Mouse (Mus musculus): Measurements from ENCODE around the gene Gm49337.
"Not testable (repeated sequence)": the region's sequence is repeated elsewhere in the genome, so short reads cannot be mapped to it uniquely, and the experiment has no call there.

Gene Gm49337

DNA sequence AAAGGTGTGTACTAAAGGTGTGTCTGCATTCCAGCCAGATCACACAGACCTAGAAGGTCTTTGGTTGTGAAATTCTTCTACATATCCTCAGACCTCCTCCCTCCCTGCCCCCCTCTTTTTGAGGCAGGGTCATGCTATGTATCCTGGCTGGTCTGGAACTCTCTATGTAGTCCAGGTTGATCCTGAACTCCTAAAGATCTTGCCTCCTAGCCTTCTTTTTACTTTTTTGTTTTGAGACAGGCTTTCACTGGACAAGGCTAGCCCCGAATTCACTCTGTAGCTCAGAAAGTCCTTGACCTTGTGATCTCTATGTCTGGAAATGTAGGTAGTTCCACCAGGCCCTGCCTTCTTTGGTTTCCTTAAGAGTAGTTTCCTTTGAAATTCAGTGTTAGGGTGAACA, 35.7 kb downstream of the Gm49337 start:
- no peak for DNase-seq (ENCODE audit: low read depth, low spot score)

GRCm38 (mm10) chr4:116215895-116216605, 42.9 kb downstream of the Gm49337 start:
- DNase-seq (ENCODE audit: low read depth, low spot score) = no peak

DNA sequence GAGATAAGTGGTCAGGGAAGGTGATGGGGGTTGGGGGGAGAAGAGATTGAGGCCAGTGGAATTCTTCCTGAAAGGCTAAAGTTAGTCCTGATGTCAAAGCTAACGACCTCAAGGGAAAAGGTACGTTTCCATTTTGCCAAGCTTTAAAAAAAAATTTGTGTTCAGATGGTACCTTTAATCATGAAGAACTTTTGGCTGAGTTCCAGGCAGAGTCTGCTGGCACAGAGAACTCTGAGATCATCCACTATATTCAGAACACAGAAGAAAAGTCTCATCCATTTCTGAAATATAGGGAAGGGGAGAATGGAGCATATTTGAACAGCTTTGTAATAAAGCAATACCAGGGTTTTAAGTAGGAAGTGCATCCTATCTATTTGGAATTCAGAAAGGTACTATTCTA, 43.9 kb downstream of the Gm49337 start:
- DNase-seq (ENCODE audit: low read depth, low spot score) = no peak

GRCm38 (mm10) chr4:116217661-116218060, 44.5 kb downstream of the Gm49337 start:
- not testable (repeated sequence) for DNase-seq (ENCODE audit: low read depth, low spot score)

GRCm38 (mm10) chr4:116219056-116219455, 45.9 kb downstream of the Gm49337 start:
- no peak for DNase-seq (ENCODE audit: low read depth, low spot score)

DNA sequence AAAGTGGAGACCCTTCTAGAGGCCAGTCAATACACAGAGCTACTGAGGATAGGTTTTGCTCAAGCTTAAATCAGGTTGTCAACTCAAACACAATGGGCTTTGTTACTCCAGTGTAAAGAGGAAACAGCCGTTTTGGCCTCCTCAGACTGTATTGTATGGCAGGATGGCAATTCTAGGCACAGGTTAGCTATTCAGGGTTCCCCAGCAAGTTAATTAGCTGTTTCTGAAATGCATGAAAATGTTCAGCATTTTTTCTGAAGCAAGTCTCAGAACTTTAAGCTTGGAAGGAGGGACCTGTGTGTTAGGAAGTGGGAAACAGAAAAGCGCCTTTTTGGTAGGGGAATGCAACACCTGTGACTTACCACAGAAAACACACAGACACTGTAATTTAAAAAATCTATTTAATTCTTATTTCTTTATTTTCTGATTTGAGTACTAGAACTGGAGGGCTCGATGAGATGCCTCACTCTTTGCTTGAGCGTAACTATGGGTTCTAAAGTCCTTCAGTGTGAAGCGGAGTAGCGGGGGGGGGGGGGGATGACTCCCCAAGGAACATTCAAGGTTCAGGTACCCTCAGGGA, 47.0 kb downstream of the Gm49337 start:
- no peak for DNase-seq (ENCODE audit: low read depth, low spot score)

DNA sequence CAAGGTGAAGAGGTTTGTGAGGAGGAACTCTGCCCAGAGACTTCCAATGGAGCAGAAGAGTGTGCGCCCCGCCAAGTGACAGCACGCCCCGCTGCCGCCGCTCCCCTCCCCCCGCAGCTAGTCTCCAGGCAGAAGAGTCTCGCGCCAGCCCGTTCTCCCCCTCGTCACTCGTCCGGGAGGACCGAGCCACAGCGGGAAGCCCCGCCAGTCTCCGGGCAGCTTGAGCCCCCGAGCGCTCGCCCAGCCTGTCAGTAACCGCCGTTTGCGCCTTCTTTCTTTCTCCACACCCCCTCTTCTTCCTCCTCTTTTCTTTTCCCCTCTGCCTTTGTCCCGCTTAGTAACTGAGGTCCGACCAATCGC, 47.6 kb downstream of the Gm49337 start:
- DNase-seq (ENCODE audit: low read depth, low spot score) = no peak

DNA sequence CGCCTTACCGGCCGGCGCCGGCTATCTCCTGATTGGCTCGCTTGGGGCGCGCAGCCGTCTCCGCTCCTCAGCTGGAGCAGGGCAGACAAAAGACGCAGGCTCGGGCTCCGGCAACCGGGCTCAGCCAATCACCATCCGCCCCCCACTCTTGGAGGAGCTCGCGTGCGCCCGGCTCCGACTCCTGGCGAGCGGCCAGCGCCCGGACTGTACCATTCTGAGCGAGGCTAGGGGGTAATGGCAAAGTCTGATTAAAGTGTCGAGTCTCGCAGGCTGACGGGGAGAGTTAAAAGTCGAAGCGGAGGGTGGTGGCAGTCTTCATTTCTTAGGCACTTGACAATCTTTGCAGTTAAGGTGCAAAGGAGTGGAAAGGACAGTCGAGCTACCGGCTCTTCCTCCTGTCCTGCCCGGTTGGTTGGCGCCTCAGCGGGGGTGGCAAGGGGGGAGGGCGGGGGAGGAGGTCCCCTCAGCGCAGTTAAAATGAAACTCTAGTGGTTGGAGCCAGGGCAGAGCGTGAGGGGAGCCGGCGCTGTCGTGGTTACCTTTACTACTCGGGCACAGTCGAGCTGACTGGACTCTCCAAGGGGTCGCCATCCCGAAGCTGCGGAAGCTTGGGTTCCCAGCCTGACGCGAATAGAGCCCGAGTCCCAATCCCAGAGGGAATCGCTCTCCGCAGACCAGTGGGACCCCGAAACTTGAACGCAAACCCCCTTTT, 48.1 kb downstream of the Gm49337 start, which contains the start of gene Pik3r3:
Gene Pik3r3, plus strand, starts transcription at position 479 of the 712 bp plus-strand sequence.
- peak; percentile 93 for DNase-seq (ENCODE audit: low read depth, low spot score)

- peak; percentile 13 for DNase-seq (ENCODE audit: low read depth, low spot score)
Measured at GRCm38 (mm10) chr4:116221996-116222842, 49.0 kb downstream of the Gm49337 start.

GRCm38 (mm10) chr4:116222843-116223119, 49.6 kb downstream of the Gm49337 start:
- DNase-seq (ENCODE audit: low read depth, low spot score) = no peak

DNA sequence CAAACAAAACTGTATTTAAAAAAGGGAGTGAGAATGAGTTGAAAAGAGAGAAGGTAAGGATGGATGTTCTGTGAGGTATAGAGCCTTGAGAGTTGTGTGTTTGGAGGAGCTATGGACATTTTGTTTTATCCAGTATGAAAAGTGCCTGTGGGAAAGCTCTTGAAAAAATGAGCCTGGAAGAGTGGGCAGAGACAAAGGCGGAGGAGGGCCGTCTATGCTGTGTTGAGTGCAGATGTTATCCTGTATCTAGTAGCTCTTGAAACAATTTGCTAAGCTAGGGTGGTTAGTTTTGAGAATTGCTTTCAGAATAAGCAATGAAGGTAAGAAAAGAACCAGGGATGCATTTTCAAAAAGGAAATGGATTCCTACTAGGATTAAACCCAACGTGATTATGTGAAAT, 70.2 kb downstream of the Gm49337 start:
- DNase-seq (ENCODE audit: low read depth, low spot score) = no peak

DNA sequence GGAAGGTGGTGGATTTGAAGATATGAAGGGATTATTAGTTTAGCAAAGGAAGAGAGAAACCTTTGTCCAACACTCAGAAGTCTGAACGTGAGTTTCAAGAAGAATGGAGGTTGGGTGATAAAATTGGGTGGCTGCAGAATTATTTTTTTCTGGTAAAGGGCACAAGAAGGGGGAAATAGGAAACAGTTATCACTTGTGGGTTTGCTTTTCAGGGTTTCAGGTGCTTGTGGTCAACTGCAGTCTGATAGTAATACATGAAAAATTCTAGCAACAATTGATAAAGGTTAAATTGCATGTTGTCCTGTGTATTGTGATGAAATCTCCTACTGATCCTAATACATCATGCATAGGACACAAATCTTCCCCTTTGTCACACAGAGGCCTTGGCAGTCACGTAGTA, 71.1 kb downstream of the Gm49337 start:
- no peak for DNase-seq (ENCODE audit: low read depth, low spot score)

GRCm38 (mm10) chr4:116245926-116246325, 72.7 kb downstream of the Gm49337 start:
- DNase-seq (ENCODE audit: low read depth, low spot score) = not testable (repeated sequence)

- no peak for DNase-seq (ENCODE audit: low read depth, low spot score)
Measured at GRCm38 (mm10) chr4:116249986-116250385, 76.8 kb downstream of the Gm49337 start.

DNA sequence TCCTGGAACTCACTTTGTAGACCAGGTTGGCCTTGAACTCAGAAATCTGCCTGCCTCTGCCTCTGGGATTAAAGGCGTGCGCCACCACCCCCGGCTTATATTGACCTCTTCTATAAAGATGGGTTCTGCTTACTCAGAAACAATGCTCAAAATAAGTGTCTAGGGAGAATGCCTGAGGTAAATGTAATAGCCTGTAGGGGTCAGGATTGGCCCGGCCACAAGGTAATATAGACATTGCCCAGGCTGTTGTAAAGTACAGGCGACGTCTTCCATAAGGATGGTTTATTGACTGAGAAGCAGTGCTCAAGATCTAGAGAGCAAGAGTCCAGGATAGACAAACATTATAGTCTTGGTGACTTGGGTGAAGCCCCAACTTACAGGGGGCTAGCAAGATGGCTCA, 95.0 kb downstream of the Gm49337 start:
- no peak for DNase-seq (ENCODE audit: low read depth, low spot score)

DNA sequence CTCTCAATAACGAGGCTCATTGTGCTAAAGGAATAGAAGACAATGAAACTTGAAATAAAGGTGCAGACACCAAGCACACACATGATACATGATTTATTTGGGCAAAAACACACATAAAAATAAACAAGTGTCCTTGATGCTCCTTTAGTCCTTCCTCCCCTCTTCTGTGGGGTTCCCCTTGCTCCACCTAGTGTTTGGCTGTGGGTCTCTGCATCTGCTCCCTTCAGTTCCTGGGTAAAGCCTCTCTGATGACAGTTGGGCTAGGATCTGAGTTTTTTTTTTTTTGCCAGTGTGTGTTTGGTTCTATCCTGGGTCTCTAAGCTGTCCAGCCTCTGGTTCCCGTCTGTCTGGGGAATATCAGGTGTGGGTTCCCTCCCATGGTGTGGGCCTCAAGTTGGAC, 109.0 kb downstream of the Gm49337 start:
- no peak for DNase-seq (ENCODE audit: low read depth, low spot score)

DNA sequence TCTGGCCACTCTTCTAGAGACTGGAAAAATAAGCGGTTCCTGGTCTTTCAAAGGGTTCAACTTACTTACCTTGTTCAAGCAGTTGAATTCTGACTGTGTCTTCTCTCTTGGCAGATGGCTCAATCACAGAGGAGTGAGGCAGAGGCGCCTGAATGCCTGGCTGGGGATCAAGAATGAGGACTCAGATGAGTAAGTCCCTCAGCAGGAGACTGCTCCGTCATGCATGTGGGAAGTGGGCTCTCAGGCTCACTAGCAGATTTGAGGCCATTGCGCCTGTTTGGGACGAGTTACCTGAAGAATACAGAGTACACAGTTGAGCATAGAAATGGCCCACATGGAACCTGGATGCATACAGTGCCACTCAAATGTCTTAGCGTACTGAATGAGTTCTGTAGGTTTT, 118.4 kb downstream of the Gm49337 start:
- DNase-seq (ENCODE audit: low read depth, low spot score) = no peak

DNA sequence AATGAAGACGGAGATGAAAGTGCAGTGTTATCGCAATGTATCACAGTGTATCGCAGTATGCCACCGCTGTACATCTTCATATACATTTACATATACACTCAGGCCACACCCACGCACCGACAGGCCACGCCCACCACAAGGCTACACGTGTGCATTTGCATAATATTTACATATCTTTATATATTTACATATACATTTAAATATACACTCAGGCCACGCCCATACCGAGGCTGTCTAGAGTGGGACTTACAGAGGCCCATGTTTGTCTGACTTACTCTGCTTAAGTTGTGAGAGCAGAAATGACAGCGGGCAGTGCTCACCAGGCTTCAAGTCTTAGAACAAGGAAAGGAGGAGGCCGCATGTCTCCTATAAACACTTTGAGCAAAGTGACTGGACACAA, 120.1 kb downstream of the Gm49337 start:
- DNase-seq (ENCODE audit: low read depth, low spot score) = peak; percentile 4

GRCm38 (mm10) chr4:116300878-116301355, 127.7 kb downstream of the Gm49337 start:
- no peak for DNase-seq (ENCODE audit: low read depth, low spot score)

DNA sequence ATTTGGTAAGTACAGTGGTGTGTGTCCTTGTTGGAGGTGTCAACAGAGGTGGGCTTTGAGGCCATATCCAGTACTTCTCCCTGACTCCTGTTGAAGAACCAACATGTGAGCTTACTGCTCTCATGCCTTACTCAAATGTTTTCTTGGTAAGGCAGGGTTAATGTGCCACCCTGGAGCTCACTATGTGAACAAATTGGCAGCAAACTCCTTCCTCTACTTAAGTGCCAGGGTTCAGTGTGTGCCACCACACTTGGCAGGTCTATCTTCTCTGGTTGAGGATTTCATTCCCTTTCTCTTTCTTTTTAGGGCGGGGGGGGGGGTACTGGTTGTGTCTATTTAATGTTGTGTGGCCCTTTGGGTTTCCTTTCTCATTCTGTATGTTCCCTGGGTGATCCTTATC, 131.4 kb downstream of the Gm49337 start:
- no peak for DNase-seq (ENCODE audit: low read depth, low spot score)

DNA sequence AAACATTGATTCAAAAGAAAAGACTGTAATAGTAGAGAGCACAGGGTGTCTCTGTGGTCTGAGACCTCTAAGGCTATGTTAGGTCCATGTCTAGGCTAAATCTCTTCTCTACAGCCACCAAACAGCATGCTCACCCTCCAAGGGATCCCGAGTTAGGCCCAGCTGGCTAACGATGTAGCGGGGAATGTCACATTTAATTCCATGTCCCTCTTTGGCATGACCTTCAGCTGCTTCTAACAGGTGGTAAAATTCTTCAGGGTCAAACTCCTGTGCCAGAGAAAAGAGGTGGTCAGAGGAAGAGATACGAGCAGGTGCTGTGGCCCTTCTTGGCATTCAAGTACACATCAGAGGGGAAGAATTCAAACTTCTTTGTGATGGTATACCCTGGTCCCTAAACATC, 144.4 kb downstream of the Gm49337 start:
- DNase-seq (ENCODE audit: low read depth, low spot score) = no peak

- no peak for DNase-seq (ENCODE audit: low read depth, low spot score)
Measured at GRCm38 (mm10) chr4:116322127-116322526, 148.9 kb downstream of the Gm49337 start.
